Mouse (Mus musculus) testis, adult 2 months (tissue): ENCODE measurements around the gene Ube2n.

ENCODE experiments used
- CTCF ChIP-seq: fragments of 200-500 bp; IDR thresholded peaks from 2 replicates; pipeline ENCODE4 v1.5.1; 2012; ENCODE audit warnings: low read depth, mild to moderate bottlenecking, inconsistent platforms, low read length, moderate library complexity; ENCODE audit not compliant: control insufficient read depth, insufficient read depth, insufficient replicate concordance
- POLR2A ChIP-seq: fragments of 200-500 bp; IDR thresholded peaks from 2 replicates; pipeline ENCODE4 v1.6.1; 2012; ENCODE audit warnings: low read depth, mild to moderate bottlenecking, inconsistent platforms, low read length, moderate library complexity; ENCODE audit not compliant: control insufficient read depth

DNA sequence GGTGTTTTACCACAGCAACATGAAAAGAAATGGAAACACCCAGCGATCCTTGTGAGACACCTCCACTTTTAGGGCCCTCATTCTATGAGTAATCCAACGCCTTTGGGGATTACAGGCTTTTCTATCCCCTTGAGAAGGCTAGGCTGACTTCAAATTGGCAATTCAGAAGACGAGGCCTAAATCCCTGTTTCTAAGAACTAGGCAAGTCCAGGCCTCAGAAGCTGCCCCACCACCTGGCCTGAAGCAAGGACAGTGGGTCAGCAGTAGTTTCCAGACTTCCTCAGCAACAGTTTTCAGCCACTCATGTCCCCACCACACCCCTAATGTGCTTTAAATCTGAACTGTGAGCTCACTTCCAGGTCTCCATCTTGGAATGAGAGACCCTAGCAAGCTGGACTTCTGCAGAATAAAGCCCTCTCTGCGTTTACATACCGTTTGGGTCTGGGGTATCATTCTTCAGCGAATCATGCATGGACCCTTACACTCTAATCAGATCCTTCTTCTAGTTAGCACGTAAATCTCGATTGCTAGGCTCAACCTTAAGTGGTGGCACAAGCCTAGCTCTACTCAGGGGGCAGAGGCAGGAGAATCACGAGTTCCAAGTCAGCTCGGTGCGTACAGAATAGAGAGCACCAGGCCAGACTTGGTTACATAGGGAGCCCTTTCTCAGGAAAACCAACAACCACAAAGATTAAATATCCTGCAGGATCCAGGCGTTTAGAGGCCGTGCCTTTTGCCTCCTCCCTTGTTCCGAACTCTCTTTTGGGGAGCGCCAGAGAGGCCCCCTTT, 983 bp upstream of the Ube2n start:
- TF ChIP-seq CTCF (no peak), POLR2A (no peak)
